Mouse (Mus musculus) c-Kit-negative CD71-positive TER-119-positive erythroid progenitor cells, embryonic 14.5 days (primary cell): ENCODE data around the gene Htra1.

Experiments used
- DNase-seq: peaks from one replicate; pipeline ENCODE4 v3.0.0-alpha.2; 2013; ENCODE audit warnings: low read depth, low spot score

Htra1 gene

GRCm38 (mm10) chr7:131009178-131009577, 73.3 kb downstream of the Htra1 start:
- no peak for DNase-seq

GRCm38 (mm10) chr7:131011901-131012300, 76.0 kb downstream of the Htra1 start:
- no peak for DNase-seq

GRCm38 (mm10) chr7:131019181-131019580, 83.3 kb downstream of the Htra1 start:
- no peak for DNase-seq

- DNase-seq = no peak
Observed at GRCm38 (mm10) chr7:131024807-131025206, 88.9 kb downstream of the Htra1 start.

- no peak for DNase-seq
Observed at GRCm38 (mm10) chr7:131027557-131027956, 91.6 kb downstream of the Htra1 start.

GRCm38 (mm10) chr7:131031755-131032154, 95.8 kb downstream of the Htra1 start, which contains the start of gene Dmbt1:
Gene Dmbt1 (plus strand): TSS chr7:131032053.
- DNase-seq = no peak
